Mouse (Mus musculus) midbrain, postnatal 0 days (tissue): ENCODE data around the gene Jazf1. TPM values are rescaled to one million over a fixed set of nuclear protein-coding genes. Genes with fewer than 3 reads are reported as not detected.

Experiments
- ATAC-seq: fragments of 200-750 bp; cut with Nextera tagmentation; 2 replicates; pipeline ENCODE4 v1.8.0; 2017; ENCODE audit warnings: moderate number of reproducible peaks, mild to moderate bottlenecking, moderate TSS enrichment, moderate library complexity; ENCODE audit not compliant: low FRiP score
- DNase-seq: peaks from one replicate; pipeline ENCODE4 v3.0.0-alpha.2; 2015; ENCODE audit warnings: low spot score
- H3K27ac ChIP-seq: fragments of 300-500 bp; sonication (generic); 2 replicates; pipeline ENCODE4 v1.5.1; 2014; ENCODE audit warnings: low read depth, mild to moderate bottlenecking, low read length, mixed read lengths
- H3K27me3 ChIP-seq: fragments of 300-500 bp; sonication (generic); 2 replicates; pipeline ENCODE4 v1.6.1; 2014; ENCODE audit warnings: low read length, control low read depth, mixed read lengths; ENCODE audit not compliant: insufficient read depth
- H3K36me3 ChIP-seq: fragments of 300-500 bp; sonication (generic); 2 replicates; pipeline ENCODE4 v1.6.1; 2014; ENCODE audit warnings: low read length, control low read depth, mixed read lengths; ENCODE audit not compliant: insufficient read depth
- H3K4me1 ChIP-seq: fragments of 300-500 bp; sonication (generic); 2 replicates; pipeline ENCODE4 v1.6.1; 2014; ENCODE audit warnings: mild to moderate bottlenecking, control low read depth, antibody characterized with exemption, low read length, mixed read lengths; ENCODE audit not compliant: insufficient read depth
- H3K4me2 ChIP-seq: fragments of 300-500 bp; sonication (generic); 2 replicates; pipeline ENCODE4 v1.6.1; 2014; ENCODE audit warnings: low read depth, mild to moderate bottlenecking, low read length, mixed read lengths; ENCODE audit not compliant: poor library complexity, severe bottlenecking
- H3K4me3 ChIP-seq: fragments of 300-500 bp; sonication (generic); 2 replicates; pipeline ENCODE4 v1.5.1; 2014; ENCODE audit warnings: low read depth, mild to moderate bottlenecking, low read length, moderate library complexity
- H3K9ac ChIP-seq: fragments of 300-500 bp; sonication (generic); replicated peaks from 2 replicates; pipeline ENCODE4 v1.6.1; 2014; ENCODE audit warnings: mild to moderate bottlenecking, low read length, moderate library complexity, mixed read lengths; ENCODE audit not compliant: poor library complexity, severe bottlenecking
- H3K9me3 ChIP-seq: fragments of 300-500 bp; sonication (generic); 2 replicates; pipeline ENCODE4 v1.6.1; 2016; ENCODE audit warnings: low read length, control low read depth
- CTCF ChIP-seq: IDR thresholded peaks from 2 replicates; pipeline ENCODE4 v1.5.1; 2016; ENCODE audit warnings: antibody characterized with exemption, mild to moderate bottlenecking
- WGBS: fragments of 180-500 bp; shearing (Covaris S2); extraction: QIAGEN DNeasy Blood & Tissue Kit; methylation state at CpG from one replicate; pipeline ENCODE4 v1.1.7; 2014; 5-methylcytosine and 5-hydroxymethylcytosine counted together
- polyA plus RNA-seq: library from polyadenylated mRNA; unstranded; fragments of >200 nt; fragmentation: Nextera tagmentation; extraction: Ambion mirVana; gene quantifications from 2 replicates; pipeline ENCODE4 v1.2.1, GENCODE M21; 2015
- total RNA-seq: library from RNA; depleted of rRNA; stranded (reverse); fragments of >200 nt; gene quantifications from 2 replicates; pipeline ENCODE4 v1.2.3, GENCODE M21; 2014

The Jazf1 gene
- total and polyA plus RNA-seq, 2 experiments from 2014 or later = 44.4 to 79.7 TPM

DNA sequence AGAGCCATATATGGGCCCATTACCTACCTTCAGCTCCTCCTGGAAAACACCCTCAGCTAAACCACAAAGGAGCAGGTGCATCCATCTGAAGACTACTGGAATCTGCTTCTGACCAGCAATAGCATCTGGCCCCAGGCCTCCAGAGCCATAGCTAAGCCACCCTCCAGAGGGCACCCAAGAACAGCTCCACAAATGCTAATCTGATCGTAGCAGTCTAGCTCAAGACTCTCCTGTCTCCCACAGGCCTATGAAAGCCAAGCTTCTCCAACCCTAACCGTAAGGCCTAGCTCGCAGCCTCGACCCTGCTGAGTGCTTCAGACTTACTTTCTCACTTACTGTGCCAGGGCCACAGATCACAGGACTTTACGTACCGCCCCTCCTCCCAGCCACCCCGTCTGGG lies 96.3 kb downstream of the Jazf1 start:
- ATAC-seq (no peak), DNase-seq (no peak)
- H3K4me2 ChIP-seq = no peak overlapping the region
- TF ChIP-seq CTCF = peak; percentile 36
- WGBS = 84% methylated on average over 7 of the region's 7 CpGs
- no peaks in the 10 kb centered on the region for H3K27me3 ChIP-seq
- H3K4me1 ChIP-seq = no peaks in the 10 kb centered on the region
- H3K36me3 ChIP-seq = no peaks in the 10 kb centered on the region
- no peak overlapping the region for H3K4me3 ChIP-seq
- no peak overlapping the region for H3K27ac ChIP-seq
- no peaks in the 10 kb centered on the region for H3K9me3 ChIP-seq
- no peak overlapping the region for H3K9ac ChIP-seq

DNA sequence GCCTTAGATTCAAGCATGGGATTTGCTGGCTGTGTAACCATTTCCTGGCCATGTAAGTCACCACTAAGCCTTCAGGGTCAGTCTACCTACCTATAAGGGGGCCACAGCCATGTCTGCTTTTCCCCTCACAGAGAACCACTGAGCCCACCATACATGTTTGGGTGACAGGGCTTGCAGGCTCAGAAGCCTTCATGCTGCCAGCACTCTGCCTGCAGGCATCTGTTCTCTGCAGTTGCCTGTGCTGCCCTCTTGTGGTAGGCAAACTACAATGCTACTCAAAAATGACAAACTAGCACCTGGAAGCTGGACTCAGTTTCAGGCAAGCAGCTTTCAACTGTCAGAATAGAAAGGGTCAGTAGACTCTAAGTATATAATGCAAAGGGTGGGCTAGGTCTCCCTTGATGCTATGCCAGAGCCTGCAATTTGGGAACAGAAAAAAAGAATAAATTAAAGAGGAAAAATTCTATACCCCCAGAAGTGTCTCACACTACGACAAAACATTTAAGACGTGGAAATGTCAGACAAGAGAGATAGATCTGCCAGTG lies 98.6 kb downstream of the Jazf1 start:
- no peak overlapping the region for H3K9ac ChIP-seq
- no peaks in the 10 kb centered on the region for H3K9me3 ChIP-seq
- H3K36me3 ChIP-seq = no peaks in the 10 kb centered on the region
- H3K27me3 ChIP-seq = no peaks in the 10 kb centered on the region
- no peak overlapping the region for H3K4me2 ChIP-seq
- no peak overlapping the region for H3K27ac ChIP-seq
- H3K4me1 ChIP-seq = no peaks in the 10 kb centered on the region
- TF ChIP-seq CTCF = peak; percentile 91
- WGBS = 92% methylated on average over 2 of the region's 2 CpGs
- no peak overlapping the region for H3K4me3 ChIP-seq
- DNase-seq = peak; percentile 77
- peak; percentile 20; the same call in 1 of the 2 replicates for ATAC-seq

DNA sequence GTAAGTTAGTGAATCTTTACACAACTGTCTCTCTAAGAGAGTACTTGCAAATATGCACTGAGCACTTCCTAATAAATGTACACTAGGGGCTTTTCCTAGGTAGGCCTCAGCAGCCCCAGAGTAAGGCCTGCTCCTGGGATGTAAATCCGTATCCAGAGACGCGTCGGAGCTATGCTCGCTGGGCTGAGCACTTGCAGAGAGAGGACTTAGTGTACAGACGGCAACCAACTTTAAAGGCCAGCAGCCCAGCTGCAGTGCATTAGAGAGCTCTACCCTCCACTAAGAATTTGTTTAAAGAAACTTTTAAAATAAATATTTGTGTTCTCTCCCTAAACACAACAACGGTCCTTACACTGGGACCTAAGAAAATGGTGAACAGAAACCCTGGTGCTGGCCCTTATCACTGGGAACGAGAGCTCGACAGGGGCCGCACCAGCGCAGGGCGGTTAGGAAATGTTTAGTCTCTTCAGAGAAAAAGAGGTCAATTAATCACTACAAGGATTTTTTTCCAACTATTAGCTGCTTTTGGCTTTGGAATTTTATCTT lies 100.0 kb downstream of the Jazf1 start:
- WGBS = 72% methylated on average over 12 of the region's 12 CpGs
- TF ChIP-seq CTCF = no peak
- Histone ChIP-seq H3K4me2 (no peak overlapping the region), H3K4me3 (no peak overlapping the region), H3K4me1 (peaks cover 12% of the 10 kb centered on the region; the same call in 1 of the 2 replicates), H3K27ac (no peak overlapping the region), H3K9me3 (no peaks in the 10 kb centered on the region), H3K27me3 (no peaks in the 10 kb centered on the region), H3K36me3 (no peaks in the 10 kb centered on the region), H3K9ac (no peak overlapping the region)
- DNase-seq (no peak), ATAC-seq (no peak)

DNA sequence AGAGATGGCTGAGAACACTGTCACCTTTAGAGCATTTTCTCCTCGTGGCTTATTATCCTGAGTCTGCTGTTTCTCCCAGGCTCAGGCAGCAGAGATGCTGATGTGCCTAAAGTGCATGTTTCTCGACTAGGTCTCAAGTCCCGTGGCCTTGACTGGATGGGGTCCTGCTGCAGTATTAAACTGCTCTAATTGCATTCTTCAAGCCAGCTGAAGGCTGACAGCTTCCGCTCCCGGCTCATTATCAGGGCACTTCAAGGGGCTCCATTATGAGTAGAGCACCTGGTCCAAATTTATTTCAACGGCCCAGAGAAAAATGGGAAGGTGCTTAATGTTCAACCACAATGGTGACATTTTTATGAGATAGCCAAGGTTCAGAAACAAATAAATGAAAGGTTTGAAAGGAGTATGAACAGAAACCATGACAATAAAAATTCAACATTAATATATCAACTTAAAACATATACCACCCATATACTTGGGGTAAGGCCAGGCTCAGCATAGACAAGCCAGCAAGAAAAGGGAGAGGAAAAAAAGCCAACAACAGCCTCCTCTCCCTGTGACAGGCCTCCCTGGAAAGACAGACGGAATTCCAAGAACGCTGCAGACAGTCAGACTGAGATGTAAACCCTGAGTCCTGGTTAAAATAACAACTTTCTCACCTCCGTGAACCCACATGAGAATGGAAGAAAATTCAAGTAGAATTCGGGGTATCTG lies 100.7 kb downstream of the Jazf1 start:
- Histone ChIP-seq H3K4me3 (no peak overlapping the region), H3K4me2 (no peak overlapping the region), H3K27me3 (no peaks in the 10 kb centered on the region), H3K9me3 (no peaks in the 10 kb centered on the region), H3K27ac (no peak overlapping the region), H3K9ac (no peak overlapping the region), H3K4me1 (peaks cover 16% of the 10 kb centered on the region; the same call in 1 of the 2 replicates), H3K36me3 (no peaks in the 10 kb centered on the region)
- 69% methylated on average over 10 of the region's 10 CpGs for WGBS
- no peak for ATAC-seq
- no peak for TF ChIP-seq CTCF
- DNase-seq = no peak

DNA sequence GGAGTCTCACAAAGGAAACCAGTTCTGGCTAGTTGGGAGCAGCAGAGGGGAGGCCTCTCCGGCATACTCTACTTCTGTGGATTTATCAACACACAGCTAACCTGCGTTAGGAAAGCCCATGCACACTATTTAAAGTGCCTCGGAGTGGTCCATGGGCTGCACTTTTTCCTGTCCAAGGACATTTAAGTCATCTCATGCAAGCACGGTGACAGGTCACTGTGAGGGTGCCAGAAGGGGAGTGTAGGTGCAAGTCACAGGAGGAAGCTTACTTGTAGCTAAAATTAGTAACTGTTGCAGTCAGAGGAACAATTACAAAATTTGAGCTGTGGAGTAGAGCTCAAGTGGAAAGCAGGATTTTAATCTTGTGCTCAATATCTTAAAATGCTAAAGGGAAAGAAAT lies 102.4 kb downstream of the Jazf1 start:
- H3K36me3 ChIP-seq = no peaks in the 10 kb centered on the region
- peaks cover 16% of the 10 kb centered on the region; the same call in 1 of the 2 replicates for H3K4me1 ChIP-seq
- no peaks in the 10 kb centered on the region for H3K27me3 ChIP-seq
- DNase-seq (no peak), ATAC-seq (no peak)
- H3K27ac ChIP-seq = no peak overlapping the region
- TF ChIP-seq CTCF = no peak
- H3K9me3 ChIP-seq = no peaks in the 10 kb centered on the region
- H3K9ac ChIP-seq = no peak overlapping the region
- H3K4me2 ChIP-seq = no peak overlapping the region
- WGBS = 68% methylated on average over 4 of the region's 4 CpGs
- H3K4me3 ChIP-seq = no peak overlapping the region

DNA sequence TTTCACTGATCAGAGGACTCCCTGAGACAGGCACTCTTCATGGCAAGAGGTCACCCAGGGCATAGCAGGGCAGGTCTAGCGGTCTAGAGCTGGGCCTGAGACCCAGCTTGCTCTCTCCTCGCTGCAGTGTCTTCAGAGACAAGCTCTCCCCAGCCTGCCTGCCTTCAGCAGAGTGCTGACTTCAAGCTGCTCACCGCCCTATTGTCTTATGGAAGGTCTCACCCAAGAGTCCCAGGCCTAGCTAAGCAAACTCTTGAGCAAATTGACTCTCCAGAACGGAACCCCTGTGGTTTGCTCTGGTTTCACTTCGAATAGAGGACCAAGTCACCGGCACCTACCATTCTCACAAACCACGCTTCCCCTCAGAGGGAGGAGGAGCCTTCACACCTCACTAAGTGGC lies 103.1 kb downstream of the Jazf1 start:
- Histone ChIP-seq H3K4me2 (no peak overlapping the region), H3K9me3 (no peaks in the 10 kb centered on the region), H3K36me3 (no peaks in the 10 kb centered on the region), H3K27ac (no peak overlapping the region), H3K4me3 (no peak overlapping the region), H3K27me3 (no peaks in the 10 kb centered on the region), H3K4me1 (peaks cover 16% of the 10 kb centered on the region; the same call in 1 of the 2 replicates), H3K9ac (no peak overlapping the region)
- 69% methylated on average over 7 of the region's 7 CpGs for WGBS
- no peak for TF ChIP-seq CTCF
- no peak for ATAC-seq
- no peak for DNase-seq
